Mouse (Mus musculus) fibroblast of lung, adult 2 months (primary cell): ENCODE measurements around the gene Ptp4a2.
A peak's percentile ranks its signal among the peaks of the same experiment; 100 is the strongest.
"Not testable (repeated sequence)": the region's sequence is repeated elsewhere in the genome, so short reads cannot be mapped to it uniquely, and the experiment has no call there.

ENCODE experiments used
- DNase-seq: peaks from one replicate; pipeline ENCODE4 v3.0.0-alpha.2; 2011; ENCODE audit warnings: low read depth

The Ptp4a2 gene

DNA sequence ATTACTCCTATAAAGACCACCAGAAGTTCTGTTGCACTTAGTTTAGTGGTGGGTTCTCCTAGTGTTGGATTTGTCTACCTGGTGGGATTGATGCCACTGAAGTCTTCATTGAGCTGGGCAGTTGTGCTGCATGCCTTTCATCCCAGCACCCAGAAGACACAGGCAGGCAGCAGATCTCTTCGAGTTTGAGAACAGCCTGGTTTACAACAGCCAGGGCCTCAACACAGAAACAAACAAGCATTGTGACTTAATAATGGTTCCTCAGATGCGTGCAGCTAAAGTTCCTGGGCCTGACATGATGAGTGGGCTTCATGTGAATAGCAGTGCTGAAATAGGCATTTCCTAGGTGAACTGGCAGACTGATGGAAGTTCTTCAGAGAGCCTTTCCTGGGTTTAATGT lies 42.0 kb downstream of the Ptp4a2 start:
- DNase-seq: no peak

DNA sequence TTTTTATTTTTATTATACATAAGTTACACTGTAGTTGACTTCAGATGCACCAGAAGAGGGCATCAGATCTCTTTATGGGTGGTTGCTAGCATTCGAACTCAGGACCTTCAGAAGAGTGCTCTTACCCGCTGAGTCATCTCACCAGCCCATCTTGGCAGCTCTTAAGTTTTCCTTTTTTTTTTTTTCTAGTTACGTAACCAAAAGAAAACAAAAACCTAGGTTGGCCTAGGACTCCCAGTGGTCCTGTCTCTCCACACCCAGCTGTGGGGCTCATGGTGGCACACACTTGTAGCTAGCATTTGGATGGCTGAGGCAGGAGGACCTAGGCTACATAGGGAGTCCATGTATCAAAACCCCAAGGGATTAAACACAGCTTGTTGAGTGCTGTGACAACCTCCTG lies 43.0 kb downstream of the Ptp4a2 start:
- no peak for DNase-seq

DNA sequence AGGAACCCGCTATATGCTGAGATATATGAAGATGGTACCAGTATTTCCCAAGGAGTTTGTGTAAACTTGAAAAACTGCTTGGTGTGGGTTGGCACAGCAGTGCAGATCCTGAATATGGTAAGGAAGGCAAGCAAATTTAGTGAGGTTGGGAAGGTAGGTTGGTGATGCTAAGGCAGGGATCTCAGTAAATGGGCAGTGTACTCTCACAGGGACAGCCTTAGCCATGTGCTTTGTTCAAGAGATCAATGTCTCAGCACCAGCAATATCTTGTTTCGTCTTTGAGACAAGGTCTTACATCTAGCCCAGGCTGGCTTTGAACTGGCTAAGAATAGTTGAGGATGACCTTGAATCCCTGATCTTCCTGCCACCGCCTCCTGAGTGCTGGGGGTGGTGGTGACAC lies 43.6 kb downstream of the Ptp4a2 start:
- no peak for DNase-seq

DNA sequence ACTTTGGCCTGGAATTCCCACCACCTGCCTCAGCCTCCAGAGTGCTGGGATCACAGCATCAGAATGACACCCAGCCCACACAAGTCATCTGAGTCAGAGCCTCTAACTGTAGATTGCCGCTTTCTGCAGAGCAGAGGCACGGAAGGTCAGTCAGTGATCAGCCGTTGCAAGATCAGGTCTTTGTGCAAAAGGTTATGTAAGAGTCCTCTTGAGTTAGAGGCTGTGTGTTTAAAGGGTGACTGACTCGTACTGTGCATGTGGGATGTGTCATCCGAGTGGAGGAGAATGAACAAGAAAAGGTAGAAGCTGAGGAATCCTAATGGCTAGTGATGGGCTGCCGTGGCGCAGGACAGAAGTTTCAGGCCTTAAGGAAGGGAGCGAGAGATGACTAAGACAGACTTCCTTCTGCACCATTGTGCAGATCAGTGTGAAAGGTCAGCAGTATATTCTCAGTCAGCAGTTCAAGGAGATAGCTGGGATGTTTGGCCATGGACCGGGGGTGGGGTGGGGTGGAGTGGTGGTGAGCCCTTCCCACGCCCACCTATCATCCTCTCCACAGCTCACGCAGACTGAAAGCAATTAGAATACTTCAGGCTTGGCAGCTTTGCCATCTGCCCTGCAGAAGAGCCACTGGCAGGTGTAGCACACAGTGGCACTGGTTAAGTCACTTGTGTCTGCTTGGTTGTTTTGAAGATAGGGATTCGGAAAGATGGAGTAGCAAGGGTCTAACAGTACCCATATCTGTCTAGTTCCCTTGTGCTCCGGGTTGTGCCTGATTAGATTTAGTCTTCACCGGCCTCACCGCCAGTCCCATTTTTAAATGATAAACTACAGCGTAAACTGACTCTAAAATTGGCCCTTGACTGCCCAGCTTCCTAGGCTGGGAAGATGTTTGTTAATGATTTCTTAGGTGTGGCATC lies 44.3 kb downstream of the Ptp4a2 start:
- DNase-seq: no peak

DNA sequence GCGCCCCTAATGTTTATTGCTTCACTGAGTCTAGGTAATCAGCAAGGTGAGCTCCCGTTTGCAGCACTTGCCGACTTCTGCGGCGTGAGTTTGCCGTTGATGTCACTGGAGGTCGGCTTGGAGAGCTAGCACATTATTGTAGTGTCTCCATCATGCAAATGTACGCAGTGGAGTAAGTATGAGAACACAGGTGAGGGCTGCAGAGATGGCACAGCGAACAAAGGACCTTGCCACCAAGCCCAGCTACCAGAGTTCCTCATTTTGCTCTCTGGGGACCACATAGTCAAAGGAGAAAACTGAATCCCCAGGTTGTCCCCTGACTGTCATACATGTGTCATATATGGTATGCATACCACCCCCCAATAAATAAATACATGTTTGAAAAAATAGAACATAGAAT lies 49.4 kb downstream of the Ptp4a2 start:
- DNase-seq: no peak

DNA sequence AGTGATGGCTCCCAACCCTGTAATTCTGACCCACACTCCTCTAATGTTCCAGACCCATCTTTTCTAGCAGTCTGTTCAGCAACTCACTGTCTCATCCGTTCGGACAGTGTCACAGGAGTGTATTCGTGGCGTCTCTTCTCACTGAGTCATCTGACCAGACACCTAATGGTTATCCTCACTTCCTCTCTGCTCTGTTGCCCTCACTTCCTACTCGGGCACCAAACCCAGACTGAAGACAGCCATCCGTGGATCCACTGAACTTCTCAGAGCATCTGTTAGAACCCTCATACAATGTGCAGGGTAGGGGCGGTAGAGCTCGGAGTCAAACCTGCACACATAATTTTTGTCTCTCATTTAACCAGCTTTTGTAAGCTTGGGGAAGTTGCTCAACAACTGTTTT lies 50.4 kb downstream of the Ptp4a2 start:
- DNase-seq: no peak

DNA sequence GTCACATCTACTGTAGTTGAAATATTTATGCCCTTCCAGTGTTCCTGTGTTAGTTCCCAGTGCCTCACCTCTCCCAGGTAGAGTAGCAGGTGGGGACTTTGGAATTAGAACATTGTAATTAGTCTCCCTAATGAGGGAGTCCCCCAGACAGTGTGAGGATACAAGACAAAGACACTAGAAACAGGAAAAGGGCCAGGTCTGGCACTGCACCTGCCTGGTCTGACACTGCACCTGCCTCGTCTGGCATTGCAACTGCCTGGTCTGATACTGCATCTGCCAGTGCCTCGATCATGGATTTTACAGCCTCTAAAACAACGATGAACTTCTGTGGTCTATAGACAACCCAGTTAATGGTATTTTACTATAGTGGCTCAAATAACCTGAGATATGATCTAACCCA lies 51.3 kb downstream of the Ptp4a2 start:
- no peak for DNase-seq

DNA sequence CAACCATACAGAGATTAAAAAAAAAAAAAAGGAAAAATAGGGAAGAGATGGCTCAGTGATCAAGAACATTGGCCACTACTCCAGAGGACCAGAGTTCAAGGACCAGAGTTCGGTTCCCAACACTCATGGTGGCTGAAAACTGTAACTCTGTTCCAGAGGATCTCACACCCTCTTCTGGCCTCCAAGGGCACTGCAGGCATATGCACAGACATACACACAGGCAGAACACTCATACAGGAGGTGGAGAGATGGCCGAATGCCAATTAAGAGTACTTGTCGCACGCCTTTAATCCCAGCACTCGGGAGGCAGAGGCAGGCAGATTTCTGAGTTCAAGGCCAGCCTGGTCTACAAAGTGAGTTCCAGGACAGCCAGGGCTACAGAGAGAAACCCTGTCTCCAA lies 55.2 kb downstream of the Ptp4a2 start:
- DNase-seq: not testable (repeated sequence)

DNA sequence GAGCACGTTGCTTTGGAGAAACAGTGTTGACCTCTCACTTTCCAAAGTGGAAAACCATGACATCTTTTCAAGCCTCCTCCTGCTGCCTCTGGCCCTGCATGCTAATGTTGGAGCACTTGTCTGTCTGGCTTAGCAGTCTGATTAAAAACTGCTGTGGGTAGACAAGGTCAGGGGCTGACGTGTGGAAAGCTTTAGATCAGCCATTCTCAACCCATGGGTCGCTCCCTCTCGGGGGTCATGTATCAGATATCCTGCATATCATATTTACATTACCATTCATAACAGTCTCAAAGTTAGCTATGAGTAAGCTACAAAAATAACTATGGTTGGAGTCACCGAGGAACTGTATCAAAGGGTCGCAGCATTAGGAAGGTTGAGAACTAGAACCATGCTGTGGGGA lies 57.2 kb downstream of the Ptp4a2 start:
- no peak for DNase-seq

DNA sequence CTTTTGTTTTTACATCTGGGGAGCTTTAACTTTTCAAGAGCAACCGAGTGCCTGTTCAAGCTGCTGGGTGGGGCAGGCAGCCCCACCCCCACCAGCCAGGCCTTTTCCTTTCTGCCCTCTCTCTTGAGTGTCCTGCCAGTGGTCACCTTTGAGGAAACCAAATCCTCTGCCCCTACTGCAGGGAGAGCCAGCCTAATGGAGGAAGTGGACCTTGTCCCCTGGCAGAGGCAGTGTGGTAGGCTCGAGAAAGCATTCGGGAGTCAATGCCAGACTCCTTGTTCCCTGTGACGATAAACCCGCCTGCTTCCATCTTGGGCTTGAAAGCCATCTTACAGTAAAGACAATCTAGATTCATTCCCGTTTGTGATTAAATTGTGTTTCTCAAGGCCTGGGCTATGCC lies 59.5 kb downstream of the Ptp4a2 start:
- no peak for DNase-seq

DNA sequence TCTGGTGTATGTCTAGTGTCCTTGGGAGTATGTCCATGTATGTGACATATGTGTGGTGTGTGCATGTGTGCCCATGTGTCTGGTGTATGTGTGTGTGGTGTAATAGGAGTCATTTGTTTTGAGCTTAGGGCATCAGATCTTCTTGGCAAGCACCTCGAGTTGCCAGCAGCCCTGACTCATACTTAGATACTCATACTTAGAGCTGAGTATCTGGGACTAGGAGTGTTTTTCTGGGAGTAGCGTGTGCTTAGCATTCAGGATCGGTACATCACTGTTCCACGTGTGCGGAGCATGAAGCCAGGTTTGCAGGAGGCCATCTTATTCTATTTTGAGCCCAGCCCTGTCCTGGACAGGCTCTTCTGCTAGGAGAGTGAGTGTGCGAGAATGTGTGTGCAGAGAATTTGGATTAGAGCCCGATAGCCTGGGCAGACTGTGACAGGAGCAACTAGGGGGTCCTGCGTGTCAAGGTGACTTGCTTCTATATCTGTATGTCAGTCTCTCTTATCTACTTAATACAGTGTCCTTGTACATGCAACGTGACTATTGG lies 61.4 kb downstream of the Ptp4a2 start:
- peak; percentile 32 for DNase-seq

DNA sequence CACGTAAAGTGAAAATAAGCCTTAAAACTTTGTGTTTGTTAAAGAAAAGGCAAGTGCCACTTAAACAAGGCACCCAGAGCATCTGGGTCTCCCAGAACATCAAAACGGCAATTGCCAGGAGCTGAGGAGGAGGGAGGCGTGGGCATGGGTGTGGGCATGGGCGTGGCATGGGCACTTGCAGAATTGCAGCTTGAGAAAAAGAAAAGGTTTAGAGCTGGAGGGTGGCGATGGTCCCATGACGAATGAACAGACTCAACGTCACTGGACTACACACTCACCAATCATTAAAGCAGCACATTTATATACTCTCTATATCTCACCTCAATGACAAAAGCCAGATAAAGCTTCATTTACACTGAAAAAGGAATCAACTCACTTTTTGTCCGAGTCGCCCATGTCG lies 63.8 kb downstream of the Ptp4a2 start:
- no peak for DNase-seq

DNA sequence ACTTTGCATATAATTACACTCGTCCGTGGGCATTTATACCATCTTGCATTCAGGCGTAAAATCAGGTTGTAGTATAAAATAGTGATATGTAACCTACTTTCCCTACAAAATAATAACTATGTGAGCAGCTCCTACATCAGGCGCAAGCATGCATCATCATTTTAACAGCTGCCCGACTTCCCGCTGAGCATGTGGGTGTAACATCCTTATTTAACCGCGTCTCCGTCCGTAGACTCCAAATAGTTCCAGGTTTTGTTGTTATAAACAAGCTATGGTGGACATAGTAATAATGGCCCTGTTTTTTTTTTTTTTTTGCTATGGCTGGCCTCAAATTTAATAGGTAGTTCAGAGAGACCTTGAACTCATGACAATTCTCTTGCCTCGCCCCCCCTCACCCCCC lies 64.4 kb downstream of the Ptp4a2 start:
- no peak for DNase-seq

DNA sequence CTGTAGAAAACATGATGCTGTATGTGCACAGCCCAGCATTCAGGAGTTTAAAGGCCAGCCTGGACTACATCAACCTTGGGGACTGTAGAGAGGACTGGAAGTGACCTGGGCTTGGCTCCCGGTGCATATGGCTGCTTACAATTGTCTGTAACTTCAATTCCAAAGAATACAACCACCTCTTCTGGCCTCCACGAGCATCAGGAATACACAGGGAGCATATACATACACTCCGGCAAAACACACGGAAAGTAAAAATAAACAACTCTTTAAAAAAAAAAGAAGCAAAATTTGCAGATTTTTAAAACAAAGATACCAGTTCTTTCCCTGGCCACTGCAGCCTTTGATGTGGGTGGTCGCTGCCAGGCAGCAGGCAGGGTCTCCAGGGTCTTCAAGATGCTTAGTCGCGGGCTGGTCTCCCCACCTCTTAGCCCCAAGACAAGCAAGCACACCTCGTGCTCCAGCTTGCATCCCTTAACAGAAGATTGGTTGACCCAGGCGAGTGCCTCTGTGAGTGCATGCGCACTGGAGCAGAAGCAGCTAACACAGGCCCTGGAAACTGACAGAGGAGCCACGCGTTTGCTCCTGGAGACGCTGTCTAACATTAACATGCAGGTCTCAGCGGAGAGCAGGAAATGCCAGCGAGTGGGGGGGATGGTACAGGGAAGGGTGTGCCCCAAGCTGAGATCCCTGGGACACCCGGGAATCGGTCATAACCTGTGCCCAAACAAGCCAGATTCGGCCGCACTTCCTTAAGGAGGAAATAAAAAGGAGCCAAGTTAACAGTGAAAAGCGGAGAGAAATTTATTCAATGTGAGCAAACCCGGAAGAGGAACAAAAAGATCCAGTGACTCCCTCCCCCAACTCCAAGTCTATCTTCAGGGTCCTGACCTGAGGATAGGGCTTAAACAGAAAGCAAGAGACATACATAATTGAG lies 66.1 kb downstream of the Ptp4a2 start:
- peak; percentile 46 for DNase-seq

DNA sequence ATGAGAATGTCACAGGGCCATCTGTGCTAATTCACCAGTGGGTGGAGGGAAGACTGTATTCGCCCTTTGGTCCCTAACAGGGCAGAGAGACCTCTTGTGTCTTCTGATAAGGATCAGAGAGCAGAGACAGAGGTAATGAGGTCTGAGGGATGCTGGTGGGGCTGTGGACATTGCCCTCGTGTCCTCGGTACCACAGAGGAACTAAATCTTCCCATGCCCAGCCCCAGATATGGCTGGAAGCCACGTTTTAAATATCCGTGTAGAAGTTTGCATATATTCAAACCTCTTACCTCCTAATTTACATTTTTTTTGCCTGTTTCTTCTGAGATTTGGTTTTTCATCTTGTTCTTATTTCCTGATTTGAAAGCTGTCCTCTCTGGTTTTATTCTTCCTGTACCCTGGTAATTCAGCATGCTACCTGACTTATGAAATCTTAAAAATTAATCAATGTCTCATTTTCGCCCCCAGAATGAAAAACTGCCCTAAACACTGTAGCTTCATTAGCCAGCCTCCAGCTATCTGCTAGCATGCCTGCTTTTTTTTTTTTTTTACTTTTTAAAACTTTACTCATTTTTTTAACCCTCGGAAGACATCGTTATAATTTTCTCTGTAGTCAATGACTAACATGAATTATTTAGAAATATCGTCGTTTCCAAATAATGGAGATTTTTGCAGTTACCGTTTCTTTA lies 67.1 kb downstream of the Ptp4a2 start:
- DNase-seq: no peak

DNA sequence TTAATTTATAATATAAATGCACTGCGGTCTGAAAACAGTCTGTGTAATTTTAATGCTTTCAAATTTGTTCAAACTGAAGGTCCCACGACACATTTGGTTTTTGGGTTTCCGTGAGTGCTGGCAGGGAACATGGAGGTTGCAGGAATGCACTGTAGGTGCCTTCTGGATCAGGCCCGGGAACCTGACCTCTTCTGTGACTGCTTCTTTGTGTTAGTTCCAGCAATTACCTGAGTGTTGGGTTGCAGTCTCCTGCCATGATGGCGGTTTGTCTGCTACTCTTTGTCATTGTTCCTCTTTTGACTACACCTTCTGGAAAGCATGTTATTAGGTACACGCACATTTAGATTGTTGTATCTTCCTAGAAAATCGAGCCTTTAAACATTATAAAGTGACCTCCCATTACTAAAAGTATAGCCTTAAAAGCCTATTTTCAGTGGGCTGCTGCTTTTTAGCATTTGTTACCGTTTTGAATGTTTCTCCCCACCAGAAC lies 67.7 kb downstream of the Ptp4a2 start:
- DNase-seq: no peak

DNA sequence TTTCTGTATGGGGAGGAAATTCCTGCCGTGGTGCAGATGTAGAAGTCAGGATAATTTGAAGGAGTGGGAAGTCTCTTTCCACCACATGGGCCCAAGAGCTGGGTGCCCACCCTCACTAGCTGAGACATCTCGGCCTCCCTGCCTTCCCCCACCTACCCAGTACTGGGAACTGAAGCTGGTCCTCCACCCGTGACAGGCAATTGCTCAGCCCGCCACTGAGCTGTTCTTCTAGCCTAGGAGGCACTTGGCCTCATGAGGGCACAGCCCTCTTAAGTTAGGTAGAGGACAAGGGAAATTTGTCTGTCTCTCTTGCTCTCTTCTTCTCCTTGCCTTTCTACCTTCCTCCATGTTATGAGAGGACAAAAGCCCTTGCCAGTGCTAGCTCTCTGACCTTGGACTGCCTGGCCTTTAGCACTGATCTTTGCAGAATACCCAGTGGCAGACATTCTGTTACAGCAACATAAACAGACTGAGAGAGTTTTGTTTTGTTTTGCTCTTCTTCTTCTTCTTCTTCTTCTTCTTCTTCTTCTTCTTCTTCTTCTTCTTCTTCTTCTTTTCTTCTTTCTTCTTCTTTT lies 68.3 kb downstream of the Ptp4a2 start:
- DNase-seq: no peak

DNA sequence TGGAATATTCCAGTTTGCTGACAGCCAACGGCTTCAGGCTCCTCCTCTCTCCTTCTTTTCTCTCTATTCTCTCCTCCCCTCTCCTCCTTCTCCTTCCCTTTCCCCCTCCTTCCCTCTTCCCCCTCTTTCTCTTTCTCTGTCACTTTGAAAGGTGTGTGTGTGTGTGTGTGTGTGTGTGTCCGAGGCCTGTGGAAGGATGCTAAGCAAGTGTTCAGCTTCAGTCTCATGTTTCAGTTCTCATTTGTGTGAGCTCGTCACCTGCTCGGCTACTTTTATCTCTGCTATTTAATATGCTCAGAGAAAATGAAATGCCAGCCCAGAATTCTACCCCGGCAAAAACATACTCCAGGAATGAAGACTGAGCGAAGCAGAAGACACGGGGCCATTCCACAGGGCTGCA lies 69.6 kb downstream of the Ptp4a2 start:
- DNase-seq: no peak

DNA sequence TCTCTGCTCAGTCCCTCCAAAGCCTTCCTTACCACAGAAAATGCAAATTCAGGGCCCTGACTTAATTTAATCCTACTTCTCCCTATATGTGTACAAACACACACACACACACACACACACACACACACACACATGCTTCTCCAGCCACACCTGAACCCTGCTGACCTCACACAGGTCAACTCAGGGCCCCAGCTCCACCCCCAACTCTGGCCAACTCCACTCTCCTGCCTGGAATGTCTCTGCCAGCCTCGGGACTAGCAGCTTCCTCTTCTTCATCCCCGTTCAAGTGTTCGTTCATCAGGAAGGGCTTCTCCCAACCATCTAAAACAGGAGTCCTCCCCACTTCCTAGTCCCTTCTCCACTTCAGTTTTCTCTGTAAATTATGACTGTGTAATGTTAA lies 70.6 kb downstream of the Ptp4a2 start:
- DNase-seq: no peak

DNA sequence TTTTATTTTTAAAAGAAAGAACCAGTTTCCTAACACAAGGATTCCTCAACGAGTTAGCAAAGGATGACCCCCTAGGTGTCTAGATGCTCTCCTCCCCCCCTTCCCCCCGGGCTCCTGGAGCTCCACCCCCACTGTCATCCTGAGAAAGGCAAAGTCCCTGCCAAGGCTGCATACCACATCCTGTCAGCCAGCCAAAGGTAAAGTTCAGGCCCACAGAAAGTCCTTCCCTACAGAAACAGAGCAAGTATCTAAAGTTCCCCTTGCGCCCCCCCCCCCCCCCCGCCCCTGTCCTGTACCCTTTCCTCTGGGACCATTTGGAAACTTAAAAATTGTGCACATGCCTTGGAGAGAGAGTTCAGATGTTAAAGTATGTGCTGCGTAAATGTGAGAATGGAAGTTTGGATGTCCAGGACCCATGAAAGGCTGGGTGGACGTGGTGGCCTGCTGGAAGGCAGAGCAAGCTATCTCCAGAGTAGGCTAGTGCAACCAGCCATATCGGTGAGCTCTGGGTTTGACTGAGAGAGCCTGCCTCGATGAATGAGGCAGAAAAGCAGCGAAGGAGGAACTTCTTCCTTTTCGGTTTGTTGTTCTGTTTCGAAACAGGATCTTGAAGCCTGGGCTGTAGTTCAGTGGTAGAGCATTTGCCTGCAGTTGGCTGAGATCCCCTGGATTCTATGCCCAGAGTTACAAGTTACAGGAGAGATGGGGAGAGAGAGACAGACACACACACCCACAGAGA lies 71.7 kb downstream of the Ptp4a2 start:
- peak; percentile 29 for DNase-seq
